Mouse (Mus musculus): ENCODE measurements around the gene Ston2. TPM values are rescaled to one million over a fixed set of nuclear protein-coding genes. Genes with fewer than 3 reads are reported as not detected.
"Not testable (repeated sequence)": the region's sequence is repeated elsewhere in the genome, so short reads cannot be mapped to it uniquely, and the experiment has no call there.

Ston2 gene
- polyA plus RNA-seq, 1 experiment from 2014 or later, result 13.7 TPM

- DNase-seq (ENCODE audit: low spot score) (peak; percentile 20), ATAC-seq (replicated peaks; ENCODE audit: low FRiP score) (no peak)
- no peaks in the 10 kb centered on the region for H3K36me3 ChIP-seq (ENCODE audit: control insufficient read depth, insufficient read depth, low read length)
- no peak overlapping the region for H3K4me3 ChIP-seq (ENCODE audit: low read depth, low read length)
- H3K27ac ChIP-seq (ENCODE audit: low read depth, low read length), result no peak overlapping the region
- no peak overlapping the region for H3K4me2 ChIP-seq (ENCODE audit: low read depth, low read length, severe bottlenecking)
- no peaks in the 10 kb centered on the region for H3K4me1 ChIP-seq (replicated peaks; ENCODE audit: control insufficient read depth, insufficient read depth, low read length)
- no peaks in the 10 kb centered on the region for H3K9me3 ChIP-seq (ENCODE audit: control insufficient read depth, low read length)
- H3K9ac ChIP-seq (ENCODE audit: low read length), result no peak overlapping the region
- no peaks in the 10 kb centered on the region for H3K27me3 ChIP-seq (ENCODE audit: control insufficient read depth, insufficient read depth, low read length)
- 94% methylated on average over 5 of the region's 5 CpGs for WGBS
These were observed 35.5 kb downstream of the Ston2 start for GRCm38 (mm10) chr12:91752711-91753110.

GRCm38 (mm10) chr12:91751893-91752597 is 36.1 kb downstream of the Ston2 start:
- no peaks in the 10 kb centered on the region for H3K36me3 ChIP-seq (ENCODE audit: control insufficient read depth, insufficient read depth, low read length)
- H3K27ac ChIP-seq (ENCODE audit: low read depth, low read length), result no peak overlapping the region
- no peak overlapping the region for H3K9ac ChIP-seq (ENCODE audit: low read length)
- no peaks in the 10 kb centered on the region for H3K27me3 ChIP-seq (ENCODE audit: control insufficient read depth, insufficient read depth, low read length)
- no peaks in the 10 kb centered on the region for H3K9me3 ChIP-seq (ENCODE audit: control insufficient read depth, low read length)
- DNase-seq (ENCODE audit: low spot score) (peak; percentile 22), ATAC-seq (replicated peaks; ENCODE audit: low FRiP score) (no peak)
- no peak overlapping the region for H3K4me3 ChIP-seq (ENCODE audit: low read depth, low read length)
- WGBS, result 90% methylated on average over 13 of the region's 13 CpGs
- no peak overlapping the region for H3K4me2 ChIP-seq (ENCODE audit: low read depth, low read length, severe bottlenecking)
- H3K4me1 ChIP-seq (replicated peaks; ENCODE audit: control insufficient read depth, insufficient read depth, low read length), result no peaks in the 10 kb centered on the region

DNA sequence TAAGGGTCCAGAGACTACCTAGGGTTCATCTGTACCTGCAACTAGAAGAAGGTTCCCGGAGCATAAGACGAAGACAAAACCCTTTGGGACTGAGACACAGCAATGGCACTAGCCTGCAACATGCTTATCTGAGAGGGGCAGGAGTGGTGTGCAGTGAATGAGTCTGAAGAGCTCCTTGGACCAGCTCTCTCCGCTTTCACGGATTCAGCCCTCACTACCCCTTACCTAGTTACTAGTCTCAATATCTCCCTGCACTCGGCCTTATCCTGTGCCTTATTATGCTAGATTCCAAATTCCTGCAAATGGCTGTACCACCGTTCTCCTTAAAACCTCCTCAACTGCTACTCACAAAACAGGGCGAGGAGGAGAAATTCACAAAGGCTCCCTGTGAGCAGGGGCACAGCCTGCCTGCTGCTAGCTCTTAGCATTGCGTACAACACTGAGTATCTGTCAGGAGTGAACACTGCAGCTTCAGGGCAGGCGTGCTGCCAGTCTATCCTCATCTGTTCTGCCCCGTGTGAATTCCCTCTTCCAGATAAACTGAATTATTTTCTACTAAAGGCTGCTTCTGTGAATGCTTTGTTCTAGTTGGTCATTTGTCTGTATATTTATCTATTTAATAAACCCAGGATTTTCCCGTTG is 38.5 kb downstream of the Ston2 start:
- WGBS, result 84% methylated on average over 11 of the region's 11 CpGs
- Histone ChIP-seq H3K9me3 (ENCODE audit: control insufficient read depth, low read length) (no peaks in the 10 kb centered on the region), H3K9ac (ENCODE audit: low read length) (no peak overlapping the region), H3K4me1 (replicated peaks; ENCODE audit: control insufficient read depth, insufficient read depth, low read length) (peaks cover 4% of the 10 kb centered on the region; the same call in 1 of the 2 replicates), H3K27ac (ENCODE audit: low read depth, low read length) (no peak overlapping the region), H3K27me3 (ENCODE audit: control insufficient read depth, insufficient read depth, low read length) (no peaks in the 10 kb centered on the region), H3K36me3 (ENCODE audit: control insufficient read depth, insufficient read depth, low read length) (no peaks in the 10 kb centered on the region), H3K4me2 (ENCODE audit: low read depth, low read length, severe bottlenecking) (no peak overlapping the region), H3K4me3 (ENCODE audit: low read depth, low read length) (no peak overlapping the region)
- ATAC-seq (replicated peaks; ENCODE audit: low FRiP score) (no peak), DNase-seq (ENCODE audit: low spot score) (peak; percentile 27)

- H3K27ac ChIP-seq (ENCODE audit: low read depth, low read length), result no peak overlapping the region
- DNase-seq (ENCODE audit: low spot score) (peak; percentile 33), ATAC-seq (replicated peaks; ENCODE audit: low FRiP score) (no peak)
- no peak overlapping the region for H3K4me3 ChIP-seq (ENCODE audit: low read depth, low read length)
- H3K4me1 ChIP-seq (replicated peaks; ENCODE audit: control insufficient read depth, insufficient read depth, low read length), result peaks cover 4% of the 10 kb centered on the region; the same call in 1 of the 2 replicates
- no peak overlapping the region for H3K9ac ChIP-seq (ENCODE audit: low read length)
- no peak overlapping the region for H3K4me2 ChIP-seq (ENCODE audit: low read depth, low read length, severe bottlenecking)
- no peaks in the 10 kb centered on the region for H3K27me3 ChIP-seq (ENCODE audit: control insufficient read depth, insufficient read depth, low read length)
- WGBS, result 89% methylated on average over 18 of the region's 18 CpGs
- H3K36me3 ChIP-seq (ENCODE audit: control insufficient read depth, insufficient read depth, low read length), result no peaks in the 10 kb centered on the region
- H3K9me3 ChIP-seq (ENCODE audit: control insufficient read depth, low read length), result no peaks in the 10 kb centered on the region
These were observed 39.8 kb downstream of the Ston2 start for GRCm38 (mm10) chr12:91748241-91748865.

DNA sequence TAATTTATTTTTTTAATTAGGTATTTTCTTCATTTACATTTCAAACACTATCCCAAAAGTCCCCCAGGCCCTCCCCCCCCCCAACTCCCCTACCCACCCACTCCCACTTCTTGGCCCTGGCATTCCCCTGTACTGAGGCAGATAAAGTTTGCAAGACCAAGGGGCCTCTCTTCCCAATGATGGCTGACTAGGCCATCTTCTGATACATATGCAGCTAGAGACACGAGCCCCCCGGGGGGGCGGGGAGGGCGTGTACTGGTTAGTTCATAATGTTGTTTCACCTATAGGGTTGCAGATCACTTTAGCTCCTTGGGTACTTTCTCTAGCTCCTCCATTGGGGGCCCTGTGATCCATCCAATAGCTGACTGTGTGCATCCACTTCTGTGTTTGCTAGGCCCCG is 41.3 kb downstream of the Ston2 start:
- not testable (repeated sequence) for H3K4me1 ChIP-seq (replicated peaks; ENCODE audit: control insufficient read depth, insufficient read depth, low read length); H3K9me3 ChIP-seq (ENCODE audit: control insufficient read depth, low read length); H3K27ac ChIP-seq (ENCODE audit: low read depth, low read length); ATAC-seq (replicated peaks; ENCODE audit: low FRiP score); H3K36me3 ChIP-seq (ENCODE audit: control insufficient read depth, insufficient read depth, low read length); H3K9ac ChIP-seq (ENCODE audit: low read length); H3K4me3 ChIP-seq (ENCODE audit: low read depth, low read length); DNase-seq (ENCODE audit: low spot score); H3K4me2 ChIP-seq (ENCODE audit: low read depth, low read length, severe bottlenecking); H3K27me3 ChIP-seq (ENCODE audit: control insufficient read depth, insufficient read depth, low read length)
- WGBS, result 84% methylated on average over 5 of the region's 5 CpGs

DNA sequence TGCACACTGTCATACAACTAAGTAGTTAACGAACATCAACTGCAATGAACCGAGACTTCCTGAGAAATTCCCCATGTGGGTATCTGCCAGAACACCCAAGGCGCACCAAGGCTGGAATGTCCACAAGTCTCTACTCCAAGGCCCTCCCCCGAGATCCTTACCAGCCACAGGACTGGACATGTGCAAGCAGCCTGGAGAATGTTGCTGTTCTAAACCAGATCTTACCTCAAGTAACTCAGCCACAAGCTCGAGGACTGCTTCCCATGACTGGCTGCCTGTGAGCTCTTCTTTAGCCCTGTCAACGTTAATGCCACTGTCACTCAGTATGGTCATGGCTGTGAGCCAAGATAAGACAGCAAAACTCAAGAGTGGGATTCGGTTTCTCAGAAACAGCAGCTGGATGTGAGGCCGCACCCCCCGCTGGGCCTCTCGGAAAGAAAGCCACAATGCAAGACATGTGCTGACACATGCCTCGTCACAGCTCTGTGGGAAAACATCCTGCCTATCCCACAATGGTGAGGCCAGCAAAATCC is 42.4 kb downstream of the Ston2 start:
- peak; percentile 31; the same call in 1 of the 2 replicates for ATAC-seq (replicated peaks; ENCODE audit: low FRiP score)

DNA sequence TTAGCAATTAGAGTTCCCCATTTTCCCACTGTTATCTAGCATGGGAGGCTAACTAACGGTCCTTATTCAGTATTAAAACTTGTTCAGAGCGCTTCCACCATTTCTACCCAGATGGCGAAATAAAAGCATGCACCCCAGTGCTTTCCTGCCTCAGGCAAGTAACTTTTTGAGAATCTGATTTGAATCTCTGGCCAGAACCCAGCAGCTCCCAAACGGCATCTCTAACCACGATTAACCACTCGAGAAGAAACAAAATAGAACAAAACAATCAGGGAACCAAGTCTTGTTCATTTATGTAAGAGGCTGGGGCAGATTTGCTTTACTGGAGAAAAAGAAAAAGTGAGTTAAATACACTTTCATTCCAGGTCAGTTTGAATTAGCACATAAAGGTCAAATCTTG is 44.1 kb downstream of the Ston2 start:
- no peak for DNase-seq (ENCODE audit: low spot score)
- H3K36me3 ChIP-seq (ENCODE audit: control insufficient read depth, insufficient read depth, low read length), result no peaks in the 10 kb centered on the region; the same call in 1 of the 2 replicates
- H3K4me3 ChIP-seq (ENCODE audit: low read depth, low read length), result no peak overlapping the region
- ATAC-seq (replicated peaks; ENCODE audit: low FRiP score), result no peak
- 73% methylated on average over 6 of the region's 6 CpGs for WGBS
- H3K27me3 ChIP-seq (ENCODE audit: control insufficient read depth, insufficient read depth, low read length), result no peaks in the 10 kb centered on the region
- no peak overlapping the region for H3K9ac ChIP-seq (ENCODE audit: low read length)
- H3K4me2 ChIP-seq (ENCODE audit: low read depth, low read length, severe bottlenecking), result no peak overlapping the region
- H3K9me3 ChIP-seq (ENCODE audit: control insufficient read depth, low read length), result no peaks in the 10 kb centered on the region
- H3K4me1 ChIP-seq (replicated peaks; ENCODE audit: control insufficient read depth, insufficient read depth, low read length), result peaks cover 4% of the 10 kb centered on the region; the same call in 1 of the 2 replicates
- no peak overlapping the region for H3K27ac ChIP-seq (ENCODE audit: low read depth, low read length)

More for the DNA sequence above, 42.4 kb downstream of the Ston2 start:
- Histone ChIP-seq H3K9me3 (ENCODE audit: control insufficient read depth, low read length) (no peaks in the 10 kb centered on the region), H3K27ac (ENCODE audit: low read depth, low read length) (no peak overlapping the region), H3K27me3 (ENCODE audit: control insufficient read depth, insufficient read depth, low read length) (no peaks in the 10 kb centered on the region), H3K36me3 (ENCODE audit: control insufficient read depth, insufficient read depth, low read length) (no peaks in the 10 kb centered on the region), H3K9ac (ENCODE audit: low read length) (no peak overlapping the region), H3K4me1 (replicated peaks; ENCODE audit: control insufficient read depth, insufficient read depth, low read length) (peaks cover 4% of the 10 kb centered on the region; the same call in 1 of the 2 replicates), H3K4me3 (ENCODE audit: low read depth, low read length) (no peak overlapping the region), H3K4me2 (ENCODE audit: low read depth, low read length, severe bottlenecking) (no peak overlapping the region)
- WGBS, result 80% methylated on average over 11 of the region's 11 CpGs
- peak; percentile 59 for DNase-seq (ENCODE audit: low spot score)

DNA sequence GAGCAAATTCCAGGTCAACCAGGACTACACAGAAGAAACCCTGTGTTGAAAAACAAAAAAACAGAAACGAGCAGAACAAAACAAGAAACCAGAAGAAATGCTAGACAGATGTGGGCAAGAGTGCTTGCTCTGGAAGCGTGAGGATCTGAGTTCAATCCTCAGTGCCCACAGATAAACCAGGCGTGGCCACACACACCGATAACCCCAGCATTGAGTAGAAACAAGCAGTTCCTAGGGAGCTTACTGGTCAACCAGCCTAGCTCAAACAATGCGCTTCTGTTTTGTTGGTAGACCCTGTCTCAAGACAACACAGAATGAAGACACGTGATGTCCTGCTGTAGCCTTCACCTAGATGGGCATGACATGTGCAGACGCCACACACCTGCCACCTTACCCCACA is 45.3 kb downstream of the Ston2 start:
- no peak overlapping the region for H3K4me3 ChIP-seq (ENCODE audit: low read depth, low read length)
- H3K4me2 ChIP-seq (ENCODE audit: low read depth, low read length, severe bottlenecking), result no peak overlapping the region
- peaks cover 4% of the 10 kb centered on the region; the same call in 1 of the 2 replicates for H3K4me1 ChIP-seq (replicated peaks; ENCODE audit: control insufficient read depth, insufficient read depth, low read length)
- no peak overlapping the region for H3K27ac ChIP-seq (ENCODE audit: low read depth, low read length)
- ATAC-seq (replicated peaks; ENCODE audit: low FRiP score) (no peak), DNase-seq (ENCODE audit: low spot score) (no peak)
- H3K36me3 ChIP-seq (ENCODE audit: control insufficient read depth, insufficient read depth, low read length), result no peaks in the 10 kb centered on the region; the same call in 1 of the 2 replicates
- H3K9me3 ChIP-seq (ENCODE audit: control insufficient read depth, low read length), result no peaks in the 10 kb centered on the region
- H3K9ac ChIP-seq (ENCODE audit: low read length), result no peak overlapping the region
- WGBS, result 97% methylated on average over 7 of the region's 7 CpGs
- H3K27me3 ChIP-seq (ENCODE audit: control insufficient read depth, insufficient read depth, low read length), result no peaks in the 10 kb centered on the region
